Mouse (Mus musculus) neural tube, embryonic 10.5 days (tissue): ENCODE results near the gene Slc7a7.
A peak's percentile ranks its signal among the peaks of the same experiment; 100 is the strongest.
"Not testable (repeated sequence)": the region's sequence is repeated elsewhere in the genome, so short reads cannot be mapped to it uniquely, and the experiment has no call there.

Experiments
- DNase-seq: peaks from one replicate; pipeline ENCODE4 v3.0.0-alpha.2; 2017; ENCODE audit warnings: low spot score; ENCODE audit errors: extremely low spot score

Gene Slc7a7

GRCm38 (mm10) chr14:54377166-54377565, 40.4 kb downstream of the Slc7a7 start:
- DNase-seq = no peak

DNA sequence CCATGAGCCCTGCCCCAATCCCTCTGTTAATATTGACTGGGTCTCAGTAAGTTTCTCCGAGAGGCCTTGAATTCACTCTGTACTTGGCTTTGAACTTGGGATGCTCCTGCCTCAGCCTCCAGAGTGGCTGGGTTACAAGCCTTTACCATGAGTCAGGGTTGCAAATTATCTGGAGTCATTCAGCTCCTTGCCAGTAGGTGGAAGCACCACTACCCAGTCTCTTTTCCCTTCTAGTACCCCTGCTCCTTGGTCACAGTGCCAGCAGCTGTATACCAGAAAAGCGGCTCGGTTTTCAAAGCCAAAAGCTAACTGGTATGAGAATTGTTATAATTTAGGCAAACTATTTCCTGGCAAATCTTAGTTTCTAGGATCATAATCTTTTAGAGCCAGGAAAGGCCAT, 41.7 kb downstream of the Slc7a7 start:
- DNase-seq = no peak

GRCm38 (mm10) chr14:54372923-54373322, 44.7 kb downstream of the Slc7a7 start:
- no peak for DNase-seq

DNA sequence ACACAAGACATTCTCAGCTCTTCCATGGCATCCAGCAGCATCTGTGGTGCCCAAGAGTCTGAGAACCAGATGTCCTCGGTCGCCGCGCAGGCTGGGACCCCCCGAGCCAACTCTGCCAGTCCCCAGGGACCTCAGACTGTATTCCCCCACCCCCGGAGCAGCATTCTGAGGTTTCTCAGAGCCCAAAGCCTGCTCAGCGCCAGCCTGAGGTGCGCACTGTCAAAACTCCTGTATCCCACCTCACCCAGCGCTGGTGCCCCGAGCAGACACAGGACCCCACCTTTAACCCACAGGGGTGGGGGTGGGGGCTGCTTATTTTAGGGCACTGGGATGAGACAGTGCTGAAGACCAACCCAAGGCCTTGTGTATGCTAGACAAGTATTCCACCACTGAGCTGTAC, 46.1 kb downstream of the Slc7a7 start:
- DNase-seq = no peak

DNA sequence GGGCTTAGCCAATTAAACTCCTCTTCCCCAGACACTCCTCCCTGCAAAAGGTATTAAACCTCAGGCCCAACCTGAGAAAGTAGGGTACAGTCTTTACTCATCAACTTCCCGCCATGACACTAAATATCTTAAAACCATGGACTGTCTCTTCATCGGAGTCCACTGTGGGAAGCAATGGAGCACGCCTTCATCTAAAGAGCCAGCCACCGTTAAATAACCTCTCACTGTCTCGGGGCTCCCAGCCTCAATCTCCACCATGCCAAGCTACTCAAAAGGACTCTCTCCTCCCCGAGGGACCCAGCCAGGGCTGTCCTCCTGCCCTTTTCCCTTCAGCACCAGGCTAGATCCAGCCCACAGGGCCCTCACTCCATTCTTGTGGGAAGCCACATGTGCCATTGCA, 47.0 kb downstream of the Slc7a7 start:
- no peak for DNase-seq

DNA sequence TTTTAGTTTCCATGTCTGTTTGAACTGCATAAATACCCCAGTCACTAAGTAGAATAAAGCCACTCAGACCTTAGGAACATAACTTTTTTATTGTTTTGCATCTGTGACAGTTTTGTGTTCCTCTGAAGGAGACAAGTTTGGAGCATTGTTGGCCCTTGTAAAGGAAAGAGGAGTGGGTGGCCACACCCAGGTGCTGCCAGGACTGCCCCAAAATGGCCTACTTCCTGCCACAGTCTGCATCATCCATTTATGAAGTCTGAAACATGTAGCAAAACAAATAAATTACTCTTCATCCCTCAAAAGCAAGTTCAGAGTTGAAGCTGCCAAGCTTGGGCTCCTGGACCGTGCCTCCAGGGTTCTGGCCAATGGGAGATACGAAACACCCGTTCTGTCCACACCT, 48.2 kb downstream of the Slc7a7 start:
- no peak for DNase-seq

- DNase-seq = no peak
These were observed 50.0 kb downstream of the Slc7a7 start for GRCm38 (mm10) chr14:54367429-54368060.

GRCm38 (mm10) chr14:54366581-54366980, 51.0 kb downstream of the Slc7a7 start:
- DNase-seq = no peak

- DNase-seq = no peak
These were observed 52.4 kb downstream of the Slc7a7 start for GRCm38 (mm10) chr14:54365026-54365645.

- DNase-seq = no peak
These were observed 54.4 kb downstream of the Slc7a7 start for GRCm38 (mm10) chr14:54363156-54363555.

DNA sequence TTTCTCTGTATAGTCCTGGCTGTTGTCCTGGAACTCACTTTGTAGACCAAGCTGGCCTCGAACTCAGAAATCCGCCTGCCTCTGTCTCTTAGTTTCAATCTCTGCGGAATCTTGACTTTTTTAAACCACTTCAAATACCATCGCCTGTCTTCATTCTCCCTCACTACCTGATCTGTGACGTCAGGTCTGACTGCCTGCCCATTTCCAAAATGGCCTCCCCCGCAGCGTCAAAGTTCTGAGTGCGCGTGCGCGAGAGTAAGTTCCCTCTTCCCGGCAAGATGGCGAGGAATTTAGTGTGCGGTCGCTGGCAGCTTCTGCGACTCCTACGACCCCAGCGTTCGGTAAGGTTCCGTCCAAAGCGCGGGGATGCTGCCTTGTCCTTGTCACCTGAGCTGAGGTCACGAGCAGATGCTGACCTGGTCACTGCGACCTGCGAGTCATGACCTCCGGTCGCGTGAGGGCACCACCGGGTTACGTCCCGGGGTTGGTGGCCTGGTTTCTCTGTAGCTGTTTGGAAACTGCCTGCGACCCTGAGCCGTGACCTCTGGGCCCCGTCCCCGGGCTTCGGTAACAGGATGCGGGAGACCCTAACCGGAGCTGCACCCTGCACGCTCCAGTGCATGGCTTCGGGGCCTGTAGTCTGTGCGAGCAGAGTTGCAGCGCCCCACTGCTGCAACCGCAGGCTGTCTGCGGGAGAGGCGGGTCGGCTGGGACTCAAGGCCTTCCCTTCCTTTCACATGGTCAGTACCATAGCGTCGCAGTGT, 56.8 kb downstream of the Slc7a7 start, which contains the start of gene Oxa1l:
Gene Oxa1l (plus strand): TSS at position 258 of the 764 bp plus-strand sequence.
- peak; percentile 97 for DNase-seq

DNA sequence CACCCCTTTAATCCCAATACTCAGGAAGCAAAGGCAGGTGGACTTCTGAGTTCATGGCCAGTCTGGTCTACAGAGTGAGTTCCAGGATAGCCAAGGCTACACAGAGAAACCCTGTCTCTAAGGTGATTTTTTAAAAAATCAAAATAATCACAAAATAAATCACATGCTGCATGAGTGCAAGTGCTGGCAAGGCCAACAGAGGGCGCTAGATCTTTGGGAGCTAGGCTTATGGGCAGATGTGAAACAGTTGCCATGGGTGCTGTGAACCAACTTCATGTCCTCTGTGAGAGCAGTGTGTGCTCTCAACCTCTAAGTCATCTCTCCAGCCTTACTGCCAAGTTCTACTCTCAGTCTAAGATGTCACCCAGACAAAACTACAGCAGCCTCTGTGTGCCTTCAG, 63.2 kb downstream of the Slc7a7 start:
- no peak for DNase-seq

GRCm38 (mm10) chr14:54352314-54352713, 65.3 kb downstream of the Slc7a7 start:
- DNase-seq = no peak

GRCm38 (mm10) chr14:54350773-54351541, 66.6 kb downstream of the Slc7a7 start:
- DNase-seq = not testable (repeated sequence)

GRCm38 (mm10) chr14:54341807-54342206, 75.8 kb downstream of the Slc7a7 start:
- not testable (repeated sequence) for DNase-seq

DNA sequence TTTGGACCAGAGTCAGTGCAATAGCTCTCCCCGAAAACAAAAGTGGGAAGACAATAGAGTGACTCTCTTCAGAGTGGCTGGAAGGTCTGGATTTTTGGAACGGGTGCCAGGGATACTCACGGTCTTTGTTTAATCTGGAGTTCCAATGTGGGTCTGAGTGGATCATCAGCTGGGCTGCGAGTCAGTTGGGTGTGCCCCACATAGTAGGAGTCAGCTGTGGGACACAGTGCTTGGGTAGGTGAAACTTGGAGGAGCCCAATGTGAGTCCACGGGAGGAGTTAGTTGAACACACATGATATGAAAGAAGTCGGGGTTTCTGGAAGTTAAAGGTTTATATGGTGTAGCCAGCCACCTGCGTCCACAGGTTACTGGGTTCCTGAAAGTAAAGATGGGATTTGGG, 76.7 kb downstream of the Slc7a7 start:
- no peak for DNase-seq

DNA sequence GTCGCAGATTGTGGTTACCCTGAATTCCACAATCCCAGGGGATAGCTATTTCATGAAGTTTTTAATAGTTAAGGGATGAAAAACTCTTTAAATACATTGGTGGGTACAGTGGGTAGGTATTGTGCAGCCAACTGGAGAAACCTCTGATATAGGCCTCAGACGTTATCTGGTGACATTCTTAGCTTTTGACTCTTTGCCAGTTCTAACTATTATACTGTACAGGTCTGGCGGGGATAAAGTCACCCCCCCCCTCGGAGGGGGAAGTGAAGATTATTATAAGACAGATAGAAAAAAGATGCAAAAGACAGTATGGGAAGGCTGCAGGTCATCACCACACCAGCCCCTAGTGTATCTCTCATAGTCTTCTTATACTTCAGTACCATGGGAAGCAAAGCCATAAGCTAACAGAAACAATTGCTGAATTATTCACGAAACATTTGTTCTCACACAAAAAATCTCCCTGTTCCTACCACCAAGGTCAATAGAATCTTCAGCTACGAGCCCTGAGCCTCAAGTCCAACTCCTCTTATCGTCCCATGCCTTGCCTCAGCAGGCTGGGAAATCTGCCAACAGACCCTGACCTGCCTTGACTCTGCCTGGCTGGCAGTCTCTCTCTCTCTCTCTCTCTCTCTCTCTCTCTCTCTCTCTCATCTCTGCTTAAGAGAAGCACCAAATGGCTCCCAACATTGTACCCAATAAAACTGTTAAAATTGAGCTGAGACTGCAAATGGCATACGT, 84.0 kb downstream of the Slc7a7 start:
- DNase-seq = no peak

GRCm38 (mm10) chr14:54332176-54333074, 85.2 kb downstream of the Slc7a7 start:
- no peak for DNase-seq

DNA sequence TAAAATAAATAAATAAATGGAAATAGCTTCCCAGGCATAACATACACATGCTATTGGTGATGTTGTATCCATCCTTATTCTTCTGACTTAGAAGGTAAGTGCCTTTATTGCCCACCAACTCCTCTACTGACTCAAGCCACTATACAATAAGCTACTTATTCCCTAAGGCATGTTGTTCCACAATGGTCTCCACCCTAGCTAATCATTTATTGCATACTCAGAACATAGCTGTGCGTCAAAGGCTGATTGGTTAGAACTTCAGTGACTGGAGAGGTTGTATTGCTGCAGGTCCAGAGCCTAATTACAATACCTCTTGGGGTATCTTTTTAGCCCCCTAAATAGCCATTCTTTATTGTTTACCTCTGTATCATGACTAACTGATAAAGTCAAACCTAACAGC, 86.4 kb downstream of the Slc7a7 start:
- DNase-seq = no peak

DNA sequence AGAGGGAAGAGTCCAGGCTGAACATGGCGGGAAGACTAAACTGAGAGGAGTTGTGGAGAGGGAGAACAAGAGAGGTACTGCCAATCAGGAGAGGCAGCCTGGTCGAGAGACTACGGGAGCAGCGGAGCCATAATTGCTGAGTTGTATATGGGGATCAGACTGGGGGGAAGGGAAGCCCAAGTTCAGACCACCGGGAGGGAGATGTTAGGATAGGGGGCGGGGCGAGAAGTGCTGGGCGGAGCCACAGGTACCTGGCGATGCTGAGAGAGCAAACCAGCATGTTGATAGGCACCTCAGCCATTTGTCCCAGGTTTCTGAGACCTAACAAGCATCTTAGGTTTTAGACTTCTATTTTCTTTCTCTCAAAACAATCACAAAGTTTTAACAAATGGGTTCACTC, 88.4 kb downstream of the Slc7a7 start:
- no peak for DNase-seq
